Mouse (Mus musculus): Measurements from ENCODE around the gene Slc25a23. TPM values are rescaled to one million over a fixed set of nuclear protein-coding genes. Genes with fewer than 3 reads are reported as not detected.

Slc25a23 gene
- polyA plus RNA-seq, 1 experiment from 2014 or later: 7.4 TPM

GRCm38 (mm10) chr17:57038978-57039377, 20.7 kb downstream of the Slc25a23 start:
- Histone ChIP-seq H3K36me3 (ENCODE audit: control insufficient read depth, insufficient read depth, low read length) (no peaks in the 10 kb centered on the region), H3K9me3 (replicated peaks; ENCODE audit: control insufficient read depth, low read length) (no peaks in the 10 kb centered on the region), H3K4me2 (ENCODE audit: low read depth, low read length) (no peak overlapping the region), H3K4me3 (replicated peaks; ENCODE audit: low read length) (no peak overlapping the region), H3K27ac (ENCODE audit: low read length) (no peak overlapping the region), H3K9ac (ENCODE audit: low read length) (no peak overlapping the region), H3K4me1 (ENCODE audit: control insufficient read depth, insufficient read depth, low read length) (no peaks in the 10 kb centered on the region; the same call in 1 of the 2 replicates), H3K27me3 (ENCODE audit: control insufficient read depth, insufficient read depth, low read length) (no peaks in the 10 kb centered on the region)
- no peak for ATAC-seq (ENCODE audit: insufficient read depth, low FRiP score)
- 42% methylated on average over 8 of the region's 8 CpGs for WGBS

GRCm38 (mm10) chr17:57032854-57033253, 26.8 kb downstream of the Slc25a23 start:
- 84% methylated on average over 4 of the region's 4 CpGs for WGBS
- Histone ChIP-seq H3K9me3 (replicated peaks; ENCODE audit: control insufficient read depth, low read length) (no peaks in the 10 kb centered on the region), H3K27me3 (ENCODE audit: control insufficient read depth, insufficient read depth, low read length) (no peaks in the 10 kb centered on the region), H3K4me2 (ENCODE audit: low read depth, low read length) (peak overlapping the region; percentile 64; the same call in 1 of the 2 replicates), H3K27ac (ENCODE audit: low read length) (peak overlapping the region; percentile 88; the same call in 1 of the 2 replicates), H3K4me1 (ENCODE audit: control insufficient read depth, insufficient read depth, low read length) (peaks cover 13% of the 10 kb centered on the region), H3K4me3 (replicated peaks; ENCODE audit: low read length) (no peak overlapping the region), H3K36me3 (ENCODE audit: control insufficient read depth, insufficient read depth, low read length) (peaks cover 4% of the 10 kb centered on the region; the same call in 1 of the 2 replicates), H3K9ac (ENCODE audit: low read length) (no peak overlapping the region; the same call in 1 of the 2 replicates)
- ATAC-seq (ENCODE audit: insufficient read depth, low FRiP score): no peak

- no peaks in the 10 kb centered on the region for H3K9me3 ChIP-seq (replicated peaks; ENCODE audit: control insufficient read depth, low read length)
- H3K4me1 ChIP-seq (ENCODE audit: control insufficient read depth, insufficient read depth, low read length): peaks cover 13% of the 10 kb centered on the region
- peaks cover 11% of the 10 kb centered on the region; the same call in 1 of the 2 replicates for H3K36me3 ChIP-seq (ENCODE audit: control insufficient read depth, insufficient read depth, low read length)
- H3K4me2 ChIP-seq (ENCODE audit: low read depth, low read length): peak overlapping the region; percentile 64
- under 1% methylated on average over 38 of the region's 38 CpGs for WGBS
- H3K4me3 ChIP-seq (replicated peaks; ENCODE audit: low read length): peak overlapping the region; percentile 91
- H3K9ac ChIP-seq (ENCODE audit: low read length): peak overlapping the region; percentile 74
- H3K27me3 ChIP-seq (ENCODE audit: control insufficient read depth, insufficient read depth, low read length): no peaks in the 10 kb centered on the region
- peak overlapping the region; percentile 88 for H3K27ac ChIP-seq (ENCODE audit: low read length)
- ATAC-seq (ENCODE audit: insufficient read depth, low FRiP score): peak; percentile 97
Observed at GRCm38 (mm10) chr17:57031661-57032420, 27.8 kb downstream of the Slc25a23 start.

- ATAC-seq (ENCODE audit: insufficient read depth, low FRiP score): no peak
- Histone ChIP-seq H3K36me3 (ENCODE audit: control insufficient read depth, insufficient read depth, low read length) (peaks cover 17% of the 10 kb centered on the region; the same call in 1 of the 2 replicates), H3K27me3 (ENCODE audit: control insufficient read depth, insufficient read depth, low read length) (no peaks in the 10 kb centered on the region), H3K9me3 (replicated peaks; ENCODE audit: control insufficient read depth, low read length) (no peaks in the 10 kb centered on the region), H3K9ac (ENCODE audit: low read length) (peak within 1 kb of the TSS; percentile 100), H3K4me3 (replicated peaks; ENCODE audit: low read length) (peak within 1 kb of the TSS; percentile 91), H3K27ac (ENCODE audit: low read length) (peak within 1 kb of the TSS; percentile 90), H3K4me2 (ENCODE audit: low read depth, low read length) (peak within 1 kb of the TSS; percentile 98), H3K4me1 (ENCODE audit: control insufficient read depth, insufficient read depth, low read length) (peaks cover 13% of the 10 kb centered on the region)
- WGBS: under 1% methylated on average over 89 of the region's 99 CpGs
Observed at GRCm38 (mm10) chr17:57030931-57031660, 28.6 kb downstream of the Slc25a23 start, which contains the start of gene Khsrp. TSS of gene Khsrp (minus strand) at chr17:57031522.

- 29% methylated on average over 8 of the region's 8 CpGs for WGBS
- H3K9ac ChIP-seq (ENCODE audit: low read length): peak overlapping the region; percentile 100
- peaks cover 27% of the 10 kb centered on the region for H3K36me3 ChIP-seq (ENCODE audit: control insufficient read depth, insufficient read depth, low read length)
- no peaks in the 10 kb centered on the region for H3K27me3 ChIP-seq (ENCODE audit: control insufficient read depth, insufficient read depth, low read length)
- H3K9me3 ChIP-seq (replicated peaks; ENCODE audit: control insufficient read depth, low read length): no peaks in the 10 kb centered on the region
- H3K27ac ChIP-seq (ENCODE audit: low read length): no peak overlapping the region
- no peak for ATAC-seq (ENCODE audit: insufficient read depth, low FRiP score)
- peaks cover 13% of the 10 kb centered on the region for H3K4me1 ChIP-seq (ENCODE audit: control insufficient read depth, insufficient read depth, low read length)
- peak overlapping the region; percentile 98 for H3K4me2 ChIP-seq (ENCODE audit: low read depth, low read length)
- peak overlapping the region; percentile 91 for H3K4me3 ChIP-seq (replicated peaks; ENCODE audit: low read length)
Observed at GRCm38 (mm10) chr17:57029691-57030090, 30.0 kb downstream of the Slc25a23 start.

GRCm38 (mm10) chr17:57027471-57027870, 32.2 kb downstream of the Slc25a23 start:
- H3K4me1 ChIP-seq (ENCODE audit: control insufficient read depth, insufficient read depth, low read length): peaks cover 13% of the 10 kb centered on the region
- H3K36me3 ChIP-seq (ENCODE audit: control insufficient read depth, insufficient read depth, low read length): peaks cover 49% of the 10 kb centered on the region
- WGBS: 91% methylated on average over 4 of the region's 4 CpGs

GRCm38 (mm10) chr17:57020960-57021359, 38.7 kb downstream of the Slc25a23 start:
- H3K9me3 ChIP-seq (replicated peaks; ENCODE audit: control insufficient read depth, low read length): no peaks in the 10 kb centered on the region
- no peaks in the 10 kb centered on the region for H3K4me1 ChIP-seq (ENCODE audit: control insufficient read depth, insufficient read depth, low read length)
- no peak overlapping the region for H3K9ac ChIP-seq (ENCODE audit: low read length)
- ATAC-seq (ENCODE audit: insufficient read depth, low FRiP score): no peak
- H3K27ac ChIP-seq (ENCODE audit: low read length): no peak overlapping the region
- H3K27me3 ChIP-seq (ENCODE audit: control insufficient read depth, insufficient read depth, low read length): no peaks in the 10 kb centered on the region
- no peak overlapping the region for H3K4me3 ChIP-seq (replicated peaks; ENCODE audit: low read length)
- WGBS: 81% methylated on average over 5 of the region's 5 CpGs
- peaks cover 40% of the 10 kb centered on the region for H3K36me3 ChIP-seq (ENCODE audit: control insufficient read depth, insufficient read depth, low read length)
- no peak overlapping the region for H3K4me2 ChIP-seq (ENCODE audit: low read depth, low read length)

More at GRCm38 (mm10) chr17:57027471-57027870, 32.2 kb downstream of the Slc25a23 start:
- no peak overlapping the region for H3K27ac ChIP-seq (ENCODE audit: low read length)
- H3K4me2 ChIP-seq (ENCODE audit: low read depth, low read length): no peak overlapping the region
- no peaks in the 10 kb centered on the region for H3K9me3 ChIP-seq (replicated peaks; ENCODE audit: control insufficient read depth, low read length)
- no peak overlapping the region for H3K4me3 ChIP-seq (replicated peaks; ENCODE audit: low read length)
- no peak overlapping the region for H3K9ac ChIP-seq (ENCODE audit: low read length)
- no peaks in the 10 kb centered on the region for H3K27me3 ChIP-seq (ENCODE audit: control insufficient read depth, insufficient read depth, low read length)
- no peak for ATAC-seq (ENCODE audit: insufficient read depth, low FRiP score)

GRCm38 (mm10) chr17:57019693-57020092, 40.0 kb downstream of the Slc25a23 start:
- ATAC-seq (ENCODE audit: insufficient read depth, low FRiP score): no peak
- Histone ChIP-seq H3K36me3 (ENCODE audit: control insufficient read depth, insufficient read depth, low read length) (peaks cover 30% of the 10 kb centered on the region), H3K4me3 (replicated peaks; ENCODE audit: low read length) (no peak overlapping the region), H3K9me3 (replicated peaks; ENCODE audit: control insufficient read depth, low read length) (no peaks in the 10 kb centered on the region), H3K27ac (ENCODE audit: low read length) (no peak overlapping the region), H3K4me1 (ENCODE audit: control insufficient read depth, insufficient read depth, low read length) (no peaks in the 10 kb centered on the region), H3K27me3 (ENCODE audit: control insufficient read depth, insufficient read depth, low read length) (no peaks in the 10 kb centered on the region), H3K4me2 (ENCODE audit: low read depth, low read length) (no peak overlapping the region), H3K9ac (ENCODE audit: low read length) (no peak overlapping the region)
- 82% methylated on average over 2 of the region's 2 CpGs for WGBS

Measured in stomach, embryonic 16.5 days (tissue).